Mouse (Mus musculus) T-helper 1 cell (primary cell): Measurements from ENCODE around the gene Olfr750.

Source experiments
- in situ Hi-C: fragments of 300-600 bp; cut with MboI, MseI; formaldehyde crosslinking; loops from one replicate; pipeline ENCODE4 v1.15.1; 2025; ENCODE audit warnings: high pct_unique_total_duplicates

The Olfr750 gene

GRCm38 (mm10) chr14:51074335-51074734 is at the start of gene Olfr750:
Gene Olfr750 (minus strand): TSS chr14:51074435.
- in situ Hi-C loops: no loop called here

- in situ Hi-C loops: no loop called here
Measured at GRCm38 (mm10) chr14:51113916-51114560, 39.8 kb upstream of the Olfr750 start, which contains the start of gene Eddm3b. Gene Eddm3b (plus strand): TSS chr14:51114426.

GRCm38 (mm10) chr14:51113476-51113875 is 39.2 kb upstream of the Olfr750 start:
- in situ Hi-C loops: no loop called here

GRCm38 (mm10) chr14:51111966-51112365 is 37.7 kb upstream of the Olfr750 start:
- in situ Hi-C loops: no loop called here

- in situ Hi-C loops: loop anchor here (5.0 kb wide), 1 partner anchor 56 kb away; the partner anchor contains the start of gene Rnase2b
Measured at GRCm38 (mm10) chr14:51106449-51106967, 32.3 kb upstream of the Olfr750 start.

- in situ Hi-C loops: loop anchor here (5.0 kb wide), 1 partner anchor 163 kb away; no protein-coding TSS in a partner anchor
Measured at GRCm38 (mm10) chr14:51104366-51104765, 30.1 kb upstream of the Olfr750 start.

- in situ Hi-C loops: loop anchor here (5.0 kb wide), 1 partner anchor 164 kb away; no protein-coding TSS in a partner anchor
Measured at GRCm38 (mm10) chr14:51103217-51103616, 29.0 kb upstream of the Olfr750 start.

- in situ Hi-C loops: loop anchor here (5.0 kb wide), 1 partner anchor 166 kb away; no protein-coding TSS in a partner anchor
Measured at GRCm38 (mm10) chr14:51101284-51101683, 27.0 kb upstream of the Olfr750 start.

GRCm38 (mm10) chr14:51098921-51099320 is 24.7 kb upstream of the Olfr750 start:
- in situ Hi-C loops: loop anchor here (5.0 kb wide), 1 partner anchor 77 kb away; no protein-coding TSS in a partner anchor

GRCm38 (mm10) chr14:51098300-51098699 is 24.1 kb upstream of the Olfr750 start:
- in situ Hi-C loops: loop anchor here (5.0 kb wide), 1 partner anchor 76 kb away; no protein-coding TSS in a partner anchor

GRCm38 (mm10) chr14:51095736-51096524 is 21.7 kb upstream of the Olfr750 start:
- in situ Hi-C loops: loop anchor here (5.0 kb wide), 1 partner anchor 74 kb away; no protein-coding TSS in a partner anchor

GRCm38 (mm10) chr14:51094921-51095320 is 20.7 kb upstream of the Olfr750 start:
- in situ Hi-C loops: loop anchor here (5.0 kb wide), 1 partner anchor 73 kb away; no protein-coding TSS in a partner anchor

GRCm38 (mm10) chr14:51094096-51094875 is 20.1 kb upstream of the Olfr750 start:
- in situ Hi-C loops: no loop called here

- in situ Hi-C loops: no loop called here
Measured at GRCm38 (mm10) chr14:51093496-51093895, 19.3 kb upstream of the Olfr750 start.

GRCm38 (mm10) chr14:51092073-51092620 is 17.9 kb upstream of the Olfr750 start:
- in situ Hi-C loops: no loop called here

- in situ Hi-C loops: no loop called here
Measured at GRCm38 (mm10) chr14:51090921-51091900, 17.0 kb upstream of the Olfr750 start, which contains the start of the genes Rnase4 and Ang. Gene Rnase4 (plus strand): TSS chr14:51091077. Gene Ang (plus strand): TSS chr14:51091150.

- in situ Hi-C loops: no loop called here
Measured at GRCm38 (mm10) chr14:51090077-51090781, 16.0 kb upstream of the Olfr750 start.

GRCm38 (mm10) chr14:51089674-51090076 is 15.4 kb upstream of the Olfr750 start:
- in situ Hi-C loops: loop anchor here (10.0 kb wide), 1 partner anchor 935 kb away; the partner anchor contains the start of gene Zfp219
